Mouse (Mus musculus) thymus, postnatal 25 days (tissue): ENCODE data around the gene Ccr9.

Experiments
- DNase-seq: peaks from one replicate; pipeline ENCODE4 v3.0.0; 2022

Gene Ccr9

DNA sequence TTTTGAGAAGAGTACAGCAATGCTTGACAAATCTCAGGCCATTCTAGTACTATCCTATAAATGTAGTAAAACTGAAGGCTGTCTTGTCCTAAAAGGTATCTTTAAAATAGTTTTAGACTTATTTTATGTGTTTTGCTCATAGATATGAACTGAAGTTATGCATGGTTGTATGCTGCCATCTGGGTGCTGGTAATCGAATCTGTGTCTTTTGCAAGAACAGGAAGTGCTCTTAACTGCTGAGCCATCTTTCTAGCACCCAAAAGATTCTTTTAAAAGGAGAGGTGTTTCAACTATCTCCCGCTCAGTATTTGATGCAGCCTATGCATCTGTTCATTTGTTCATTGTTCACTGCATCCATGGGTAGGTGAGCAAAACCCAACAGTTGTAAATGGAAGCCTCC, 127.0 kb downstream of the Ccr9 start:
- no peak for DNase-seq

DNA sequence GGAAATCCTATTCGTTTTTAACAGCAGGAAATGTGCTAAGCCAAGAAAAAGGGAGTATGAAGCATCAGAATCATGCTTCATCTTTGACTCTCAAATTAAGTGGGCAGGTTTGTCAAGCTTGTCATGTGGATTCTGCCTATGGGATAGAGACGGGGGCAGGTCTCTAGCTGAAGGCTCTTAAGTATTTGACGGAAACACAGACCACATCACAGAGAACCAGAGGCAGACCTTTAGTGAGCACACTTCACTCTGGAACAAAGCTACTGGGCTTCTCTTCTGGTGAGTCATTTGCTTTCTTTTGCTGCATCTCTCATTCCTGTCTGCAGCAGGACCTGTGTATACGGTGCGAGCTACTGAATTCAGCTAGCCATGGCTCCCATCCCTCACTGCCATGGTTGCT, 128.0 kb downstream of the Ccr9 start, which contains the start of gene Cxcr6:
Cxcr6 (plus strand) TSS at position 209 of the 400 bp plus-strand sequence.
- no peak for DNase-seq

DNA sequence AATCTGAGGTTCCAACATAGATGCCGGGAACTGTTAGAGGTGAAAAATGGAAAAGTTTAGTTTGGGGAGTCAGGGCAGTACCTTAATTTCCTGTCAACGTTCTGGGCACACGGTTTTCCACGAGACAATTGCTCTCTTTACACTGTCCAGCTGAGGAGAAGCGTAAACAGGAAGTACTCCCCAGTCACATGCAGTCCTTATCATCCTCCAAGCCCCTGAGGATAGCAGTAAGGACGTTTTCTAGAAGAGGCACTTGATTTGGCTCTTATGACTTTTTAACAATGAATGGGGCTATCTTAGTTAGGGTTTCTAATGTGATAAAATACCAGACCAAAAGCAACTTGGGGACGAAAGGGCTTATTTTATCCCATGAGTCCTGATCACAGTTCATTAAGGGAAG, 130.3 kb downstream of the Ccr9 start:
- no peak for DNase-seq

DNA sequence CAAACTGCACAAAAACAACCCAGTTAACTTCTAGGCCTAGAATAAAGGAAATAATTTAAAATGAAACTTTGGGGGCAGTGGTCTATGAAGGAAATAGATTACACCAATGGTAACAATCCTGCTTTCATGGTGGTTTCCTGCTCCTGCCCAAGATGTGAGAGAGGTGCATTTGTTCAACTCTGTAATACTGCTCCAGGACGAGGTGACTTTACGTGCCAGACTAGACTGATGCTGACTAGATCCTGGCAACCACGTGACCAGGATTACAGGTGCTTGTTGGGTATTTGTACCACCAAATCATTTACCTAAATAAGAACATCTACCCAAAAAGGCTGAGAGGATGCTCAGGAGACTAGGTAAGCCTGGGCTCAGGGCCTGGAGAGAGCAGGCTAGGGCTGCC, 133.6 kb downstream of the Ccr9 start:
- no peak for DNase-seq

DNA sequence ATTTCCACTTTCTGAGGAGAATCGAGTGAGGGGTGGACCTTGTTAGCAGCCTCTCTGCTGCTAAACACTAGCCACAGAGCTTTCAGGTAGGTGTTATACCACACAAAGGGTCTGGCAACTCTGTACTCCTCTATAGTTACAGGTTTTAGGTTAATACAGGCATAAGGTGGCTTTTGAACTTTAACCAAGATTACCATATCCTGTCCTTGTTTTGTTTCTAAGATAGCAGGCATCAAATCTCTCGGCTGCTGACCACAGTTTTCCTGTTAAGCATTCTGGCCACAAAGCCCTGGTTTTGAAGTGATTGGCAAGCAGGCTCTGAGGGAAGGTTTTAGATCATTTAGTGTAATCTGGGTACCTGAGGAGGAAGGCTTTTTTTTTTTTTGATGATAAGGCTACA, 136.1 kb downstream of the Ccr9 start:
- no peak for DNase-seq

DNA sequence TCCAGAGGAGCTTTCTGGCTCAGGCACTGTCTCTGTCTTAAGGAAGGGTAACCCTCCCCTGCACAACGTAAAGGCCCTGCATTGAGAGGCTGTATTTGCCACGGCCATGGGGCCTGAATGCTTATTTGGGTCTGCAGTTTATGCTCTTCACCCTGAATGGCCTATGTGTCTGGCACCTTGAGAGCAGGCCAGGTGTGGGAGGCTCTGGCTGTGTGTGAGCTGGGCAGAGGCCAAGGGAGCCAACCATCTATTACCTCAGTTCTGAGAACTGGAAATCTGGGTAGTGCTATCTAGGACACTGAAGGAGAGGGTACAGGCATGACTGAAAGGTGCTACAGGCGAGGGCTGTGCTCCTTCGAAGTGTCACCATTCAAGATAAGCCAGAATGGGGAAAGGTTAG, 136.6 kb downstream of the Ccr9 start:
- DNase-seq = no peak

DNA sequence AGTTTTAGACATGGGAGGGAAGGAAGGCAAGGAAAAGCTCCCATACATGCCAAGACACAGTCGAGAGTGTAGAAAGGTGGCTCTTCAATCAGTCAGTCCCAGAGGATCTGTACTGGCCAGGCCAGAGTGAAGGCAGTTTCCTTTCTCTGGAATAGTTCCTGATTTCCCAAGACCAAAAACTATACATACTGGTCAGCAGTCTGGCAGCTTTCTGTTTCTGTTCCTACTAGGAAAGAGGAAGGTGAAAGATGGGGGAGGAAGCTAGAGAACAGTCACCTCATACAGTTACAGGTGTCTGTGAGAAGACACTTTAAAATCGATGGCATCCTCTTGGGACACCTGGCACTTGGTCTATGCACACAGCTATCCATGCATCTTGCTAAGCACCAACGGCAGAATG, 137.2 kb downstream of the Ccr9 start:
- no peak for DNase-seq

DNA sequence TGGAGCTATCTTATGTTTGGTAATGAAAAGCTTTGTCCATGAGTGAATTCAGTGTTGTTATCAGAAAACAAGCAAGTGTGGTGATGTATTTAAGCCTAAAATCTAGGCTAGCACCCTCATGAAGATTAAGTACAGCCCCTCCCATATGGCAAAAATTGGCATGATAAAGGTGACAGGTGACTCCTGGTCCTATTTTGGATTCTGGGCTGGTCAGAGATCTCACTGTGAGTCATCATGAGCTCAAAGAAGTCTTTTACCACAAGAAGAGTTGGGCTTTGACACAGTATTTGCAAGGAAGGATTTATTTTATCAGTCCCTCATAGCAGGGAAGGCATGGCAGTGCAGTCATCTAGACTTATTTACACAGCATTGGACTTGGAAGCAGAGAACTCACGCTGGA, 137.8 kb downstream of the Ccr9 start:
- DNase-seq = no peak

DNA sequence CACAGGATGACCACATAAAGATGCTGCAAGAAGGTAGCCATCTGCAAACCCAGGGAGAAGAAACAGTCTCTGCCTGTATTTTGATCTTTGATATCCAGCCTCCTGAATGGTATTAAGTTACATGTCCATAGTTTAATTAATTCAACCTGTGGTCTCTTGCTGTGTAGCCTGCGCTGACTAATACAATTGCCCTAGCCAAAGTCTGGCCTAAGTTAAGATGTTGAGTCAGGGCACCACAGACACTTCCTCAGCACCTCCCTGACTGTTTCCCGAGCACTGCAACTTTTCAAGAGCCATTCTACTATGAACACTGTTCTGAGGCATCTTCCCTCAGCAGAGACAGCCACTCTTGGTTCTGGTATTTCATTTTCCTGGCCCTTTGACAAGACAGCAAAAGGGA, 140.4 kb downstream of the Ccr9 start:
- no peak for DNase-seq

DNA sequence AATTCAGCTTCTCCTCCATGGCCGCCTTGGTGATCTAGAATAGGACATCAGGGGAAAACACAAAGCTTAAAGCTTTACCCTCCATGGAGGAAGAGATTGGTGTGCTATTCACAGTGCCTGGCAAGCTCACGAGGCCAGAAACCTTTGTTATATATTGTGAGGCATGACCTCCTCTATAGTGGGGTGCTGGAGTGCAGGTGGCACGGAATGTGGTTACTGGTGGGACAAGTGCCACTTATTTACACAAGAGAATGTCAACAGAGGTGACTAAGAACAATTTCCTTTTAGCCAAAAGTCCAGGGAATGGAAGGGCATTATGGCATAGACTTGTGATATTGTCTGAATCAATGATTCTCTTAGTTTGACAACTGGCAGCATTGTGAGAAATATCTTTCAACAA, 148.4 kb downstream of the Ccr9 start:
- DNase-seq = no peak

DNA sequence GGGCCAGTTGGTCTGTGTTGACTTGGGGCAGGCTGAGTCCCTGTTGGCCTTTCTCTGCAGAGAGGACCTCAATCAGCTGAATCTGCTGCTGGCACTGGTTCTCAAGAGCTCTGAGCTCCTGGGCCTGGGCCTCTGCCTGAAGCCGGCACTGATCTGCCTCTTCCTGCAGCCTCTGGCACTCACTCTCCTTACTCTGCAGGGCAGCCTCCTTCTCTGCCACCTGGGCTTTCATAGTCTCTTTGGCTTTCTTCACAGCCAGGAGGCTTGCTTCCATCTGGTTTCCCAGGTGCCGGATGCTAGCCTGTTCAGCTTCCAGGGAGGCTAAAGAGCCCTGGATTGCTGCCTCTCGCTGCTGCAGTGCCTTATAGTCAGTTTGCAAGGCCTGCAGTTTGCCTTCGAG, 150.7 kb downstream of the Ccr9 start:
- no peak for DNase-seq
